Mouse (Mus musculus) spleen, adult 18-20 months (tissue): ENCODE data around the gene Tbx4.

Source experiments
- DNase-seq, 2 experiments: peaks; one replicate each; pipeline ENCODE4 v3.0.0; 2022; ENCODE audit warnings: mixed read lengths in 2 of 2

Gene Tbx4

GRCm38 (mm10) chr11:85857997-85858698, 28.1 kb upstream of the Tbx4 start:
- no peak for DNase-seq

DNA sequence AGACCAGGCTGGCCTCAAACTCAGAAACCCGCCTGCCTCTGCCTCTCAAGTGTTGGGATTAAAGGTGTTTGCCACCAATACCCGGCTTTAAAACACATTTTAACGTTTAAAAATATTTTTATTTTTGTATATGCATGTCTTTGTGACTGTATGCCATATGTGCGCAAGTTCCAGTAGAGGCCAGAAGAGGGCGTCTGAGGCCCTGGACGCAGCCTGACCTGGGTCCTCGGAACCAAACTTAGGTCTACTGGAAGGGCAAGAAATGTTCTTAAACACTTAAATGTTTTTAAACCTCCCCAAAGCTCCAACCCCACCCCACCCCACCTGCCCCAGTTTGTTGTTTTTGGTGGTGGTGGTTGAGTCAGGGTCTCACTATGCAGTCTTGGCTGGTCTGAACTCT, 21.9 kb upstream of the Tbx4 start:
- DNase-seq: no peak

- DNase-seq: no peak
Measured at GRCm38 (mm10) chr11:85876059-85876788, 10.0 kb upstream of the Tbx4 start.

DNA sequence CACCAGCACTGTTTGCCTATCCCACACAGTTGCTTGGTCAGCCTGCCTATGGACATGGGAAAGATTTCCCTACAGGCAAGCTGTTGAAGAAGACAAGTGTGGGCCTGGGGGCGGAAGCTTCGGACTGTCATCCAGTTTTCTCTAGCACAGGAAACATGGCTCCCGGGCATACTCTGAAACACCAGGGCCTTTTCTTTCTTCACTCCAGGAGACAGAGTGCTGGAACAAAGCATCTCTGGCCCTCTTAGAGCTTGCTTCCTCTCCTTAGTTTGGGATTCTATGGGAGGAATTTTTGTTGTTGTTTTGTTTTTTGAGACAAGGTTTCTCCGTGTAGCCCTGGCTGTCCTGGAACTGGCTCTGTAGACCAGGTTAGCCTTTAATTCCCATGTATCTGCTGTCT, 1.7 kb upstream of the Tbx4 start:
- no peak for DNase-seq

- DNase-seq: no peak
Measured at GRCm38 (mm10) chr11:85886429-85886785, 185 bp downstream of the Tbx4 start.

DNA sequence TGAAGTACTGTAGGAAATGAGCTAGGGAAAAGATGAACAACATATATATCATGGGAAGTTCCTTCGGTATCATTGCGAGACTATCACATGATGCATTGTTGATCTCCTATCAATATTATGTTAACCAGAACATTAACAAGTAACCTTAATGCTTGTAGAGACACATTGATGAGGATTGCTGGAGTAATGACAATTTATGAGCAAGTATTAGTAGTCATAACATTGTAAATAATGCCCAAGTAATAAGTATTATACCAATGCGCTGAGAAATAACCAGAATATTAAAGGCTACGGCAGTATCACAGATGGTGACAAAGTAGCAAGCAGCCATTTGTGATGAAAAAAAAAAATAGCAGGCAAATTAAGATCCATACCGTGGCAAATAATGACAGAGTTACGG, 1.1 kb downstream of the Tbx4 start:
- DNase-seq: no peak

DNA sequence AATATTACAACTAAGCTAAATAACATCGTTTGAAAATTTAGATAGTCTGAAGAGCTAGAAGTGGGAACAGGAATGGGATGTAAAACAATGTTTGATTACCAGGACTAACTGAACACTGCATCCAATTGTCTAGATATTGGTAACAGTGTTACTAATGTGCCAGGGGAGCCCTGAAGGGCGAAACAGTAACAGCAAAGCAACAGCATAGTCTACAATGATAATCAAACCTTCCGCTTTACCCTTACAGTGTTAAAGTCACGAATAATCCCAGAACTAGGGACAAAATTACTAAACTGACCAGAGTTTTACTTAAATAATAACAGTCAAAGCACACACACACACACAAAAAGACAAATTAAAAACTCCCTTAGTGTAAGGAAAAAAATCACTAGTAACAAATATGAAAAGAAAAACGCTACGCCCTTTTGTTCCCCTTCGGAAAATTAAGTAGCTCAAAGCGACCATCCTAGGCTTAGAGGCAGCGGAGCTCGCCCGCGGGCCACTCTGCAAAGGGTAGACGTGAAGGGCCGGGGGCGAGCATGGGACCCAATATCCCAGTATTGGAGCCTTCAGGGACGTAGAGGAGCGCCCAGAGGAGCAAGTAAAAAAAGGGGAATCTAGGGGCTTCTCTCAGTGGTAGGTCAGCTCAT, 1.7 kb downstream of the Tbx4 start:
- DNase-seq: no peak

DNA sequence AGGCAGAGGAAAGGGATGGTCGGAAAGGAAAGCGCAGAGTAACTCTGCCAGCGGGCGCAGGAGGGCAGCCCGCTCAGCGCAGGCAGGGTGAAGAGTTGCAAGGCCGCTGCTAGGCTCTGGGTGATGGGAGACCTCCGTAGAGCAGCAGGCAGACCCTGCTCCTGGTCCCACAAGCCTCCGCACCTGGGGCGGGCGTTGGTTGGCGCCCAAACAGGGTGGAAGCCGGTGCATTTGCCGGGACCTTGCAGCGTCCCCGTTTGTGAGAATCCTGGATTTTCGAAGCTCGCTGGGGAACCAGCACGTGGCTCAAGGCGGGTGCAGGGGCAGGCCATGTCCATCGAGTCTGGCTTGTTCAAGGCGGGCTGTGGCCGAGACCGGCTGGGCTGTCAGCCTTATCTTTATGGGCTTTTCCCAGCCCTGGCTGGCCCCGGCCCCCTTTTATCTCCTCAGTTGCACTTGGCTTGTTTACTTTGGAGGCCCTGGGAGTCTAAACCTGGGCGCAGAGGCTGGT, 2.3 kb downstream of the Tbx4 start:
- DNase-seq: no peak

DNA sequence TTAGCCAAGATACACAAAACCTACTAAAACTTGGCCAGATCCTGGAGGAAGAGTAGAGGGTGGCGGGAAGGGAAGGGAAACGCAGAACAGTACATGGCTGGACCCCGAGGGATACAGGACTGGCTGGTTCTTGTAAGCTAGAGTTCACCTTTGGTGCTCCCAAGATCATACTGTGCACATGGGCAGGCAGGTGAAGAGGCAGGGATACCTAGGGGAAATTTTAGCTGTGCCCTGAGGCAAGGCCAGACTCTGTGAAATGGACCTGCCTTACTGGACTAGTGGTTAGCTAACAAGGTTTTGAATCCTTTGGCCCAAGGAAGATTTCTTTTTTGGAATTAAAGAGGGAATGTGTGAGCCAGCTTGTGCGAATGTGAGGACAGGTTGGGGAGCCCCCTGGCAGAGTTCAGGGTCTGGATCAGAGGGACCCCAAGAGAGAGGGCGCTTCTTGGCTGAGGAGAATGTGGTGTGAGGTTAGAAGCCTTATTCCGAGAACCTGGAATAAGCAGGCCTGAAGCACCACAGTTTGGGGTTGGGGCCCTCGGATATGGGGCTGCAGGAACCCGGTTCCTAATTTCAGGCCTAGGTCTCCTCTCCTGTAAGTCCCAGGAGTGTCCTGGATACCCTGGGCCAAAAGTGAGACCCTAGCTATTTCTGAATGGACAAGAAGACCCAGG, 3.0 kb downstream of the Tbx4 start:
- no peak for DNase-seq

DNA sequence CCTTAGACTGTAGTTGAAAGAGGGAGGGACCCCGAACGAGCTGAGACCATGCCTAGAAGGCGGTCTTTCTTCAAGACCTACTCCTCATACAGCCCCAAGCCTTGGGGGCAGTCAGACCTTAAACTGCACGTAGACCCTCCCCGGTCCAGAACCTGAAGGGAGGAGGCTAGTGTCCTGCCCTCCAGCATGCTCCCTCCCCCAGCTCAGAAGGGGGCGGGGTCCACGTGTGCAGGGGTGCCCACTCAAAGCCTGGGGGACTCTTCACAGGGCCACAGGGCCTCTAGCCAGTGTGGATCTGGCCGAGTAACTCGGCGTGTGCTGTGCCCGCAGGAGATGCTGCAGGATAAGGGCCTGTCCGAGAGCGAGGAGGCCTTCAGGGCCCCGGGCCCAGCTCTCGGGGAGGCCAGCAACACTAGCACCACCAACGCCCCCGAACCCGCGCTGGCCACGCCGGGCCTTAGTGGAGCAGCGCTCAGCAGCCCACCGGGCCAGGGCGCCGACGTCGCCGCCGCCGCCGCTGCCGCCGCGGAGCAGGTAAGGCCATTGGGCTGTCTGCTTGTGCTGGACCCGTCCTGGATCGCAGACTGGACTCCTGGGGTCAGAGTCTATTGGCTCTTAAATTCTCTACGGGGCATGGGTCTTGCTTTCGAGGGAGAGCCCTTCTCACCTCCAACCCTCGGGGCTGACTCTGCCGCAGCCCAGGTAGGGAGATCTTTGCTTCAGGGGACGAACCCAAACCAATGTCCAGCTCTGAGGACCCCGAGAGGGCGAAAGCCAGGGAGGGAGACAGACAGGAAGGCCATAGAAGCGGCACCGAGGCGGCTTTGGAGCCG, 3.7 kb downstream of the Tbx4 start:
- no peak for DNase-seq

DNA sequence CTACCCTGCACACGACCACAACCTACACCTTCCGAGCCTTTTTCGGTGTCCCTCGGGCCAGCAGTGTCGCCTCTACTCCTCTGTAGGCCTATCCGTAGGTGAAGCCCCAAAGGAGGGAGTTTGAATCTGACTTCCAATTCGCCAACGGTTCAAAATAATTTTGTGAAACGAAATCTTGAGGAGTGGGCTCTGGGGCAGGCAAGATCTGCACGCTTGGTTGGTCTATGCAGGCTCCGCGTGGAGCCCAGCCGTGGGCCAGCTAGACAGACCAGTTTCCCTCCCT, 4.3 kb downstream of the Tbx4 start:
- no peak for DNase-seq

- DNase-seq: no peak
Measured at GRCm38 (mm10) chr11:85891010-85891691, 4.9 kb downstream of the Tbx4 start.

DNA sequence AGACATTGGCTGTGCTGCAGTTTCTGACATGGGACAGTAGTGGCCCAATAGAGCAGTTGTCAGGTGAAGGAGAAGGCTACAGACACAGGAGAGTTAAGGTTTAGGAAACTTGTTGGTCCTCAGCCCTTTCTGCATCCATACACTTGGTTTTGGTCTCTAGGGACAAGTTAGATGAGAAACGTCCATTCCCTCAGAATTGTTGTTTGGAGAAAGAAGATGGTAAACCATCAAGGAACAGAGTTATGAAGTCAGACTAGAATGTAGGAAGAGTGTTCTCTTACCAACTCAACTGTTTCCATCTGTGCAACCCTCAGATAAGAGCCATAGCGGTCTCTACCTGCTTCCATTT, 5.4 kb downstream of the Tbx4 start:
- DNase-seq: no peak

- no peak for DNase-seq
Measured at GRCm38 (mm10) chr11:85892771-85893170, 6.5 kb downstream of the Tbx4 start.

DNA sequence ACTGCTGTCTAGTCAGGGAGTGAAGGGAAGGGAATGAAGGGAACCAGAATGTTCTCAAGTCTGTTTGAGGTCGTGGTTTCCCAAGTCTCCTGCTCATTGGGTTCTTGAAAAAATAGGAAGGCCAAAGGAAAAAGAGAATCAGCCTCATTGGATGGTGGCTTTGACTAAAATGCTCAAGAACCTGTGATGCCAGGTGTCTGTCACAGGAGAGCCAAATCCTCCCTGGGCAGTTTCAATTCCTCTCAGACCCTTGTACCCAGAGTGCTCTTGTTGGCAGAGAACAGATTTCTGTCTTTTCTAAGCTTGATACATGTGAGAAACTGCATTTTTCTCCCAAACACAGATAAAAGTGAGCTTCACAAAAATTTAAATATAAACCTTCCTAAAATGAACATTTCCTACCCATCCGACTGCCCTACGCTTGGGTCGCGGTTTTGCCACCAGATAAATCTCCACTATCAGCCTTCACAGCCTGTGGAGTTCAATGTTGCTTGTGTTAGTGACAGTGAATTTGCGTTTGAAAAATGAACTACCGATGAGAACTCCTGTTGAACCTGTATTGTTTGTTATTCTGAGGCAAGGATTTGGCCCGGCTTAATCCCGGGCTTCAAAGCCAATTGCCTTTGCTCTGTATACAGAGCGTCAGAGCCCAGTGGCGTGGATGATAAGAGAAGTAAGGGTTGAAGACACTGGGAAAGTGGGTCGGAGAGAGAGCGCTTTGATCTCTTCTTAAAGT, 7.3 kb downstream of the Tbx4 start:
- DNase-seq: no peak

- DNase-seq: no peak
Measured at GRCm38 (mm10) chr11:85894136-85894530, 7.9 kb downstream of the Tbx4 start.

DNA sequence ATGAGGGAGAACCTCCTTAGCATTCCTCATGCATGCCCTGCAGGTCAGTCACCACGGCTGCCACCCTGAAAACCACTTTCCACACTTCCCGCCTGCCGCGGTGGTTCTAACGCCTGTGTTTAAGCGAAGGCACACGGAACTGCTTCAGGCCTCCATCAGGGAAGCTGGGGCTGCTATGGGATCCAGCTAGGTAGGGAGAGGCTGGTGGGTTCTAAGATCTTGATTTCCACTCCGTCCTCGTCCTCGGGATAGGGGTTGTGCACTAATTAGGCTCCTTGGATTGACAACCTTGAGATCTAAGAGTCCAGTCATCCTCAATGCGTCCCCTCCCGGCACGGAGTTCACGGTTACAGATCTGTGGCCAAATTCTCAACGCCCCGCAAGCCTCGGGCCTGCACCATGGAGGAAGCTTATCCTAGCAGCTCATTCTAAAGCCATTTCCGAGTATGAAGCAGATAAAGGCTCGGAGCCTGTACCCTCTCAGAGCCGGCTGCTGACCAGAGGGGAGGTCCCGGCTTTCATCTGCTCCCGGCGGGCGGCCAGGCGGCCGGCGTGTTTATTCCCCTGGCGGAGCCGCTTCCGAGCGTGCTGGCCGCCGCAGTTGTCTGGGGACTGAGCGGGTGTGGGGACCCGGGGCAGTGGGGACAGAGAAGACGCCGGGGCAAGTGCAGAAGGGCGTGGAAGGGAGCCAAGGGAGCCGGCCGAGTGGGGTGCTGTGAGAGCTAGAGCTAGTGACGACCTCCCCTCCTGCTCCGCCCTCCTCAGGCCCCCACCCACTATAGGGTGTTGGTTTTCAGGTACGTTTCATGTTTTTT, 8.7 kb downstream of the Tbx4 start:
- no peak for DNase-seq

GRCm38 (mm10) chr11:85896335-85896985, 10.2 kb downstream of the Tbx4 start:
- DNase-seq: no peak

- DNase-seq: no peak
Measured at GRCm38 (mm10) chr11:85900291-85900690, 14.1 kb downstream of the Tbx4 start.

DNA sequence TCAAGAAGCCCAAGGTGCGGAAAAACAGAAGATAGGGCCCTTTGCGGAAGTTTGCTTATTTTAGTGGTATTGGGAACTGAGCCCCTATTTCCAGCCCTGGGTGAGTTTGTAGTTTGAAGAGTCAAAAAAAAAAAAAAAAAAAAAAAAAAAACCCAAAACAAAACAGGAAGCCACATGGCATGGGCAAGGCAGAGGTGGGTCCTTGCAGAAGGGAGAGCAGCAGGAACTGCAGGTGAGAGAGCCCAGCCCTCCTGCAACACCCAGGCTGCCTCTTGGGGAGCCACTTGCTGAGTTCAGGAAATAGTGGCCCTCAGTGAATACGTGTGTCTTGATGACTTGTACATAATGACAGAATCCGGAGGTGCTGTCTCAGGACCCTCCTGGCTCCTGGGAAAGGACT, 23.3 kb downstream of the Tbx4 start:
- DNase-seq: no peak
